Mouse (Mus musculus) lung, postnatal 0 days (tissue): ENCODE data around the gene Opn1sw.

Experiments
- CTCF ChIP-seq: IDR thresholded peaks from 2 replicates; pipeline ENCODE4 v1.5.1; 2016; ENCODE audit warnings: antibody characterized with exemption, mild to moderate bottlenecking
- EP300 ChIP-seq: IDR thresholded peaks from 2 replicates; pipeline ENCODE4 v1.6.1; 2016; ENCODE audit warnings: antibody characterized with exemption, mild to moderate bottlenecking, control low read depth

DNA sequence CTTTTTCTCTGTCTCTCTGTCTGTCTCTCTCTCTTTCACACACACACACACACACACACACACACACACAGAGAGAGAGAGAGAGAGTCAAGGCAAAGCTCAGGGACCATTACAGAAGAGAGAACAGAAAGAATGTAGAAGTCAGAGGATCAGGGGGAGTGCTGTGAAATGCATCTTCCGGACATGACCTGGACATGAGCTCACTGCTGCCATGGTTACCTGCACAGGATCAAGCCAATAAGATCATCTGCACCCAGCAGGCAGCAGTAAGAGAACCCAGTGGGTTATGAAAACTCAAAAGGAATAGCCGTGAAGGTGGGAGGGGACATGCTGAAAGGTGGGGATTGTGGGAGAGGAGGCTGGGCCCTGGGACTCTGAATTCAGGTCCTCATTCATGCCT lies 5.8 kb downstream of the Opn1sw start:
- no peak for TF ChIP-seq CTCF
- TF ChIP-seq EP300: no peak
